Mouse (Mus musculus) gastrocnemius, postnatal 14 days (tissue): ENCODE results near the gene Stc2. TPM values are rescaled to one million over a fixed set of nuclear protein-coding genes. Genes with fewer than 3 reads are reported as not detected.

Source experiments
- DNase-seq: peaks from one replicate; pipeline ENCODE4 v3.0.0; 2021; ENCODE audit warnings: mixed read lengths
- intact Hi-C: fragments of 180-260 bp; cut with DNase I; formaldehyde crosslinking; loops from one replicate; pipeline ENCODE4 v1.15.1; 2025; ENCODE audit warnings: low total_unique reads
- total RNA-seq, 2 experiments: library from RNA; stranded (reverse); gene quantifications; 2 replicates each; pipeline ENCODE4 v1.2.3; 2021

The Stc2 gene
- total RNA-seq, 2 experiments from 2014 or later: 9.8 to 9.9 TPM

DNA sequence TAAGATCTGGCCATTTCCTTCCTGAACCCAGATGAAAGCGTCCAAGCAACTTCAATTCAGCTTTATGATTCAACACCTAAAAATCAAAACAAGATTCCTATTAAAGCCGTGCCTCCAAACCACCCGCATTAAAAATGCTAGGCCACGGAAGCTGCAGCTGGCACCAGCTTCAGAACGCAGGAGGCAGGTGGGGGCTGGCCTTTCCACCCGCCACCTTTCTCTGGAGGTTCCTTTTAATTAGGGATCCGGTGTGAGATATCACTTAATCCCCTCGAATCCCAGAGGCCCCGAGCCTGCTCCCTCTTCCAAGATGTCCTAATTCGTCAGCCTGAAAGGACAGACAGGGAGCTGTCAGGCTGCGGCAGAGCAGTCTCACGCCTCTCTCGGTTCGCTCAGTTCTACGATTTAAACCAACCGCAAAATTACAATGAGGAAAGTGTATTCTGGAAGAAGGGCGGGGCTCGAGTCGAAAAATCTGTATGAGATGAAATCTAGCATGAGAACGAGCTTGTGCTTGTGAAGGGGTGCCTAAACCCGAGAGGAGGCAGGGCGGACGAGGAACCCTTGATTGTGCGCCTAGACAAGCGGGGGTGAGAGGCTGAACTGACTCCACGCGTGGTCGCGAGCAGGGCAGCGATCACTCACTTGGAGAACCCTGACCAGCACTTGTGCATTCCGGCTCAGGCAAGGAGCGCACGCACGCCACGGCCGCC is 1.5 kb downstream of the Stc2 start:
- intact Hi-C loops: loop anchor here (10.0 kb wide), 1 partner anchor 236 kb away; no protein-coding TSS in a partner anchor
- DNase-seq: no peak

GRCm38 (mm10) chr11:31366827-31367226 is 3.0 kb downstream of the Stc2 start:
- intact Hi-C loops: loop anchor here (10.0 kb wide), 1 partner anchor 238 kb away; no protein-coding TSS in a partner anchor
- DNase-seq: no peak

- intact Hi-C loops: loop anchor here (10.0 kb wide), 1 partner anchor 238 kb away; no protein-coding TSS in a partner anchor
- DNase-seq: no peak
These were observed 3.5 kb downstream of the Stc2 start for GRCm38 (mm10) chr11:31366421-31366820.

- no peak for DNase-seq
- intact Hi-C loops: loop anchor here (10.0 kb wide), 1 partner anchor 239 kb away; no protein-coding TSS in a partner anchor
These were observed 3.9 kb downstream of the Stc2 start for GRCm38 (mm10) chr11:31365981-31366380.

DNA sequence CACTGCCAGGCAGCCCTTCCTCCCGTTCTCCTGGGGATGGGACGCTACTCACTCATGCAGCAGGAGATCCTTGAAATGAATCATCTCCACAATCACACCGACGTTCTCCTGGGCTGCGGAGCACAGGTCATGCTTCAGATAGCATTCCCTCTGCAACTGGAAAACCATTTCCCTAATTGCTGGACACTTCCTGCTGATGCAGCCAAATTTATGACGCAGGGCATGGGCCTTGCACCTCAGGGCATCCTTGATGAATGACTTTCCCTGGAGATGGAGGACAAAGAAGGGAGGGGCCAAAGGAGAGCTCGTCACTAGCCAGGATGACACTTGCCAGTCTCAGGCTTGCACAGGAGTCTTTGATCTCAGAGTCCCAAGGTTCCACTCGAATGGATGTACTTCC is 4.6 kb downstream of the Stc2 start:
- no peak for DNase-seq
- intact Hi-C loops: loop anchor here (10.0 kb wide), 1 partner anchor 240 kb away; no protein-coding TSS in a partner anchor

GRCm38 (mm10) chr11:31362856-31363255 is 7.0 kb downstream of the Stc2 start:
- no peak for DNase-seq
- intact Hi-C loops: loop anchor here (10.0 kb wide), 1 partner anchor 242 kb away; no protein-coding TSS in a partner anchor

DNA sequence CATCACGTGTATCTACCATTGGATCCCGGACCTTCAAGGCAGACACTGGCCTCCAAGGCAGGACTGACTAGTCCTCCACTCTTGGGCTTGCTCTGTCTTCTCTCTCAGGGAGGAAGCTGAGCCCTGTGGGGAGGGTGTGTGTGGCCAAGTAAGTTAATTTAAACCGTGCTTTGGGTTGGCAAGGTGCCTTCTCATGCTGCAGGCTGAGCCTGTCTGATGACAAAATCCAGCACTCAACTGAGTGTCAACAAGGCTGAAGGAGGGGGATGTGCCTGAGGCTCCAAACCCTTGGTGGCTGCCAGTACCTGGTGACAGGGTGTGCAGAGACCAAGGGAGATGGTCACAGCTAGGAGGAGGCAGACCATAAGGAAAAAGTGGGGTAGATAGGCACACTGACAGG is 7.5 kb downstream of the Stc2 start:
- intact Hi-C loops: loop anchor here (10.0 kb wide), 1 partner anchor 242 kb away; no protein-coding TSS in a partner anchor
- no peak for DNase-seq

- DNase-seq: no peak
- intact Hi-C loops: loop anchor here (10.0 kb wide), 1 partner anchor 244 kb away; no protein-coding TSS in a partner anchor
These were observed 8.8 kb downstream of the Stc2 start for GRCm38 (mm10) chr11:31361047-31361446.

GRCm38 (mm10) chr11:31359283-31359902 is 10.5 kb downstream of the Stc2 start:
- intact Hi-C loops: loop anchor here (10.0 kb wide), 1 partner anchor 1035 kb away; no protein-coding TSS in a partner anchor
- DNase-seq: no peak

DNA sequence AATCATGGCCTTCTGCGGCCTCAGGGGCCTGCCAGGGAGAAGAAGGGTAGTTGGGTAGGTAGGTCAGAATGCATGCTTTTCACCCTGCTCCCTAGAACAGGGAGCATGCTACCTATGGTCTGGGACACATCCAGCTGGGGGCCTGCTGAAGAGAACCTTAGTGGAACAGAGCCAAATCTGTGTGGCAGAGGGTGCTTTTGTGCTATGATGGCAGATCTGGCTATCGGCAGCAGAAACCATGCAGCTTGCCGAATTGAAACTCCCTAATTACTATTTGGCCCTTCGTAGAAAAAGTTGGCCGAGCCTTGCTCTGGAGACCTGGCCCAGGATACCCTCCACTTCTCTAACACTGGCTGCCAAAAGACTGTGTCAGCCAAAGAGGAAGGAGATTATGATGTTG is 11.4 kb downstream of the Stc2 start:
- intact Hi-C loops: loop anchor here (10.0 kb wide), 1 partner anchor 1034 kb away; no protein-coding TSS in a partner anchor
- DNase-seq: no peak

- intact Hi-C loops: loop anchor here (10.0 kb wide), 1 partner anchor 1032 kb away; no protein-coding TSS in a partner anchor
- DNase-seq: no peak
These were observed 13.0 kb downstream of the Stc2 start for GRCm38 (mm10) chr11:31356866-31357265.

GRCm38 (mm10) chr11:31355737-31356136 is 14.1 kb downstream of the Stc2 start:
- no peak for DNase-seq
- intact Hi-C loops: loop anchor here (10.0 kb wide), 1 partner anchor 1031 kb away; no protein-coding TSS in a partner anchor

- intact Hi-C loops: loop anchor here (10.0 kb wide), 1 partner anchor 1030 kb away; no protein-coding TSS in a partner anchor
- DNase-seq: no peak
These were observed 15.4 kb downstream of the Stc2 start for GRCm38 (mm10) chr11:31354514-31354913.

Other genes starting within 250 kb of the Stc2 start
- not detected for gene Gm17332, start 187.6 kb downstream of the Stc2 start, total RNA-seq